Mouse (Mus musculus) cerebellum, adult 18-20 months (tissue): ENCODE results near the gene Gpc6.

ENCODE experiments used
- DNase-seq, 2 experiments: peaks; one replicate each; pipeline ENCODE4 v3.0.0; 2021

Gene Gpc6

GRCm38 (mm10) chr14:117487161-117487754, 562.1 kb downstream of the Gpc6 start:
- DNase-seq = no peak

GRCm38 (mm10) chr14:117490469-117490868, 565.4 kb downstream of the Gpc6 start:
- no peak for DNase-seq

- no peak for DNase-seq
Measured at GRCm38 (mm10) chr14:117495118-117495517, 570.0 kb downstream of the Gpc6 start.

GRCm38 (mm10) chr14:117498785-117499184, 573.7 kb downstream of the Gpc6 start:
- no peak for DNase-seq

GRCm38 (mm10) chr14:117499354-117499753, 574.2 kb downstream of the Gpc6 start:
- no peak for DNase-seq

GRCm38 (mm10) chr14:117514829-117515228, 589.7 kb downstream of the Gpc6 start:
- DNase-seq = no peak

- DNase-seq = no peak
Measured at GRCm38 (mm10) chr14:117519574-117519973, 594.5 kb downstream of the Gpc6 start.

GRCm38 (mm10) chr14:117520706-117521105, 595.6 kb downstream of the Gpc6 start:
- no peak for DNase-seq

GRCm38 (mm10) chr14:117525133-117525532, 600.0 kb downstream of the Gpc6 start:
- DNase-seq = no peak

- no peak for DNase-seq
Measured at GRCm38 (mm10) chr14:117527053-117527452, 601.9 kb downstream of the Gpc6 start.

GRCm38 (mm10) chr14:117529439-117529838, 604.3 kb downstream of the Gpc6 start:
- no peak for DNase-seq

- DNase-seq = no peak
Measured at GRCm38 (mm10) chr14:117552776-117553175, 627.7 kb downstream of the Gpc6 start.

GRCm38 (mm10) chr14:117556715-117557320, 631.7 kb downstream of the Gpc6 start:
- no peak for DNase-seq

GRCm38 (mm10) chr14:117562146-117562545, 637.0 kb downstream of the Gpc6 start:
- DNase-seq = no peak

GRCm38 (mm10) chr14:117569278-117569677, 644.2 kb downstream of the Gpc6 start:
- DNase-seq = no peak

GRCm38 (mm10) chr14:117572213-117572612, 647.1 kb downstream of the Gpc6 start:
- DNase-seq = no peak

- DNase-seq = no peak
Measured at GRCm38 (mm10) chr14:117574216-117574615, 649.1 kb downstream of the Gpc6 start.

GRCm38 (mm10) chr14:117581740-117582139, 656.6 kb downstream of the Gpc6 start:
- no peak for DNase-seq

- no peak for DNase-seq
Measured at GRCm38 (mm10) chr14:117599758-117600157, 674.6 kb downstream of the Gpc6 start.

GRCm38 (mm10) chr14:117603837-117604236, 678.7 kb downstream of the Gpc6 start:
- no peak for DNase-seq

GRCm38 (mm10) chr14:117605750-117606149, 680.6 kb downstream of the Gpc6 start:
- DNase-seq = no peak

- no peak for DNase-seq
Measured at GRCm38 (mm10) chr14:117611113-117611512, 686.0 kb downstream of the Gpc6 start.

GRCm38 (mm10) chr14:117625100-117625710, 700.1 kb downstream of the Gpc6 start:
- DNase-seq = no peak

GRCm38 (mm10) chr14:117634238-117634940, 709.3 kb downstream of the Gpc6 start:
- no peak for DNase-seq
